Mouse (Mus musculus) CH12.LX (cell line): ENCODE data around the gene Prr12. TPM values are rescaled to one million over a fixed set of nuclear protein-coding genes. Genes with fewer than 3 reads are reported as not detected.
"Not testable (repeated sequence)": the region's sequence is repeated elsewhere in the genome, so short reads cannot be mapped to it uniquely, and the experiment has no call there.

Experiments used
- DNase-seq: peaks from one replicate; pipeline ENCODE4 v3.0.0-alpha.2; 2013; ENCODE audit errors: extremely low read depth
- H3K27ac ChIP-seq: 2 replicates; pipeline ENCODE4 v1.5.1; 2012; ENCODE audit warnings: low read depth, mild to moderate bottlenecking, control low read depth, moderate library complexity; ENCODE audit not compliant: insufficient read depth
- H3K27me3 ChIP-seq: replicated peaks from 2 replicates; pipeline ENCODE3; 2012; ENCODE audit warnings: inconsistent platforms
- H3K36me3 ChIP-seq, 2 experiments: replicated peaks in 1 of 2; 2 replicates each; pipeline versions ENCODE3 to v1.6.1; 2012; ENCODE audit warnings: inconsistent platforms in 1 of 2, low read length in 1 of 2, mild to moderate bottlenecking in 1 of 2, mixed read lengths in 1 of 2, moderate library complexity in 1 of 2; ENCODE audit not compliant: control insufficient read depth in 1 of 2, insufficient read depth in 1 of 2
- H3K4me1 ChIP-seq, 2 experiments: 2 replicates each; pipeline ENCODE4 v1.6.1; 2012; ENCODE audit warnings: inconsistent platforms in 1 of 2, moderate library complexity in 1 of 2; ENCODE audit not compliant: insufficient read depth in 2 of 2, control insufficient read depth in 1 of 2
- H3K4me2 ChIP-seq: 2 replicates; pipeline ENCODE4 v1.6.1; 2012; ENCODE audit warnings: low read depth, mild to moderate bottlenecking, control low read depth; ENCODE audit not compliant: poor library complexity, insufficient read depth, severe bottlenecking
- H3K4me3 ChIP-seq, 3 experiments: fragments of 150-350 bp in 1 of 3; sonication (generic) in 1 of 3; replicated peaks in 1 of 3; 2 replicates each; pipeline versions ENCODE3 to v1.5.1; 2011 to 2012; ENCODE audit warnings: low read depth in 2 of 3, low read length in 2 of 3, mild to moderate bottlenecking in 2 of 3, moderate library complexity in 2 of 3, control low read depth in 1 of 3, improper control_type of control experiment in 1 of 3, inconsistent platforms in 1 of 3, mixed read lengths in 1 of 3; ENCODE audit not compliant: poor library complexity in 1 of 3
- H3K79me2 ChIP-seq: replicated peaks from 2 replicates; pipeline ENCODE4 v1.6.1; 2012; ENCODE audit warnings: mild to moderate bottlenecking, moderate library complexity; ENCODE audit not compliant: control insufficient read depth, poor library complexity, insufficient read depth, severe bottlenecking; ENCODE audit errors: extremely low read depth
- H3K9ac ChIP-seq: 2 replicates; pipeline ENCODE4 v1.6.1; 2012; ENCODE audit warnings: low read depth, mild to moderate bottlenecking, control low read depth, moderate library complexity; ENCODE audit not compliant: insufficient read depth
- H3K9me3 ChIP-seq: replicated peaks from 2 replicates; pipeline ENCODE3; 2012; ENCODE audit warnings: low read length, inconsistent platforms, mixed read lengths
- CHD1 ChIP-seq: IDR thresholded peaks from 2 replicates; pipeline ENCODE4 v1.6.1; 2012; ENCODE audit warnings: low read depth, low read length, improper control_type of control experiment, inconsistent platforms
- CTCF ChIP-seq, 2 experiments: IDR thresholded peaks in 1 of 2; conservative IDR thresholded peaks in 1 of 2; 2 replicates each; pipeline ENCODE4 v1.5.1; 2011 to 2012; ENCODE audit warnings: low read depth in 2 of 2, low read length in 2 of 2, improper control_type of control experiment in 1 of 2, inconsistent platforms in 1 of 2, mild to moderate bottlenecking in 1 of 2, moderate library complexity in 1 of 2
- EP300 ChIP-seq: IDR thresholded peaks from 2 replicates; pipeline ENCODE4 v1.6.1; 2011; ENCODE audit warnings: low read length, improper control_type of control experiment
- ETS1 ChIP-seq: conservative IDR thresholded peaks from 2 replicates; pipeline ENCODE4 v1.6.1; 2012; ENCODE audit warnings: low read depth, mild to moderate bottlenecking, inconsistent platforms, low read length, improper control_type of control experiment, moderate library complexity
- IRF4 ChIP-seq: IDR thresholded peaks from 2 replicates; pipeline ENCODE4 v1.6.1; 2014; ENCODE audit warnings: low read depth, mild to moderate bottlenecking, inconsistent platforms, low read length, improper control_type of control experiment
- KAT2A ChIP-seq: IDR thresholded peaks from 2 replicates; pipeline ENCODE4 v1.6.1; 2012; ENCODE audit warnings: low read length, improper control_type of control experiment, inconsistent platforms; ENCODE audit not compliant: insufficient replicate concordance
- MAX ChIP-seq: IDR thresholded peaks from 2 replicates; pipeline ENCODE4 v1.6.1; 2011; ENCODE audit warnings: low read length, improper control_type of control experiment
- MEF2A ChIP-seq: IDR thresholded peaks from 2 replicates; pipeline ENCODE4 v1.6.1; 2014; ENCODE audit warnings: low read depth, mild to moderate bottlenecking, inconsistent platforms, low read length, improper control_type of control experiment, borderline replicate concordance
- MXI1 ChIP-seq: IDR thresholded peaks from 2 replicates; pipeline ENCODE4 v1.6.1; 2011; ENCODE audit warnings: mild to moderate bottlenecking, low read depth, low read length, improper control_type of control experiment
- MYC ChIP-seq: IDR thresholded peaks from 2 replicates; pipeline ENCODE4 v1.6.1; 2011; ENCODE audit warnings: low read depth, mild to moderate bottlenecking, improper control_type of control experiment, low read length
- NELFE ChIP-seq: IDR thresholded peaks from 2 replicates; pipeline ENCODE4 v1.6.1; 2011; ENCODE audit warnings: low read depth, low read length, improper control_type of control experiment
- NRF1 ChIP-seq: IDR thresholded peaks from 2 replicates; pipeline ENCODE4 v1.6.1; 2014; ENCODE audit warnings: low read depth, mild to moderate bottlenecking, inconsistent platforms, low read length, improper control_type of control experiment, moderate library complexity
- POLR2AphosphoS2 ChIP-seq: IDR thresholded peaks from 2 replicates; pipeline ENCODE4 v1.6.1; 2011; ENCODE audit warnings: low read depth, low read length, improper control_type of control experiment
- RAD21 ChIP-seq: IDR thresholded peaks from 2 replicates; pipeline ENCODE4 v1.6.1; 2011; ENCODE audit warnings: low read depth, mild to moderate bottlenecking, low read length, improper control_type of control experiment, moderate library complexity
- SIN3A ChIP-seq: IDR thresholded peaks from 2 replicates; pipeline ENCODE4 v1.6.1; 2012; ENCODE audit warnings: low read length, improper control_type of control experiment, inconsistent platforms
- TBP ChIP-seq: conservative IDR thresholded peaks from 2 replicates; pipeline ENCODE4 v1.6.1; 2011; ENCODE audit warnings: low read depth, low read length, improper control_type of control experiment
- USF1 ChIP-seq: IDR thresholded peaks from 2 replicates; pipeline ENCODE4 v1.6.1; 2014; ENCODE audit warnings: low read depth, mild to moderate bottlenecking, inconsistent platforms, low read length, improper control_type of control experiment
- USF2 ChIP-seq: conservative IDR thresholded peaks from 2 replicates; pipeline ENCODE4 v1.6.1; 2011; ENCODE audit warnings: low read depth, low read length, improper control_type of control experiment
- ZC3H11A ChIP-seq: IDR thresholded peaks from 2 replicates; pipeline ENCODE4 v1.6.1; 2012; ENCODE audit warnings: low read depth, mild to moderate bottlenecking, inconsistent platforms, low read length, improper control_type of control experiment
- ZNF384 ChIP-seq: IDR thresholded peaks from 2 replicates; pipeline ENCODE4 v1.6.1; 2012; ENCODE audit warnings: low read depth, low read length, improper control_type of control experiment, inconsistent platforms
- dilution Hi-C: fragments of 300-500 bp; cut with MboI; formaldehyde crosslinking; loops from 2 replicates; pipeline ENCODE4 v1.14.3; 2020; ENCODE audit warnings: low sequenced_read_pairs; ENCODE audit not compliant: extremely low pct_unique_long_range_greater_than_20kb, extremely low pct_ligation_motif_present
- in situ Hi-C: fragments of 300-500 bp; cut with MboI; formaldehyde crosslinking; loops from 3 replicates; pipeline ENCODE4 v1.14.3; 2019; ENCODE audit warnings: low sequenced_read_pairs, low pct_ligation_motif_present, low pct_unique_long_range_greater_than_20kb, mixed read lengths
- polyA plus RNA-seq: library from polyadenylated mRNA; unstranded; fragments of >175 nt; gene quantifications from 2 replicates; pipeline ENCODE4 v1.2.1, GENCODE M21; 2012; ENCODE audit warnings: low read depth; ENCODE audit not compliant: insufficient read length
- total RNA-seq, 2 experiments: library from RNA; depleted of rRNA; stranded (reverse); fragments of 300-350 nt in 1 of 2; fragments of >200 nt in 1 of 2; gene quantifications; 2 replicates each; pipeline ENCODE4 v1.2.3; 2012 to 2014

Gene Prr12
- total and polyA plus RNA-seq, 3 experiments, result 1.2 to 20.5 (median 6.5) TPM

DNA sequence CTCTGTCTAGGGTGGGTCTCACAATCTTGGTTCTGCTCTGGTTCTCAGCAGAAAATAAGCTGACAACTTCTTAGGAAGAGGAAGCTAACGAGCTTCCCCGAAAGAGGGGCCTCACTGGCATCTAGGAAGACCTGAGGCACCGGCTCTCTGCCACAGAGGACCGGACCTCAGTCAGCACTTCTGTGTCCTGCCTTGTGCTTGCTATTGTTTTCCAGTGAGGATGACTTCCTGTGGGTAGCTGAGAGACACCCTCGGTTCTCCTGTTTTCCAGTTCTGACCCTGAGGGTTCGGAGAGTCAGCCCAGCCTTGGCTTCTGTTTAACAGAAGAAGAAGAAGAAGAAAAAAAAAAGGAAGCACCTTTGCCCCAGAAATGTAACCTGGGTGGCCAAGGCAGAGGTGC, 44.8 kb upstream of the Prr12 start:
- no peaks in the 10 kb centered on the region for H3K9me3 ChIP-seq
- dilution Hi-C loops, result no loop called here
- H3K4me1 ChIP-seq, result peaks cover 3 to 17% of the 10 kb centered on the region in 2 experiments
- in situ Hi-C loops, result no loop called here
- H3K27me3 ChIP-seq, result no peaks in the 10 kb centered on the region
- H3K4me3 ChIP-seq, result no peak overlapping the region
- no peak for TF ChIP-seq ZNF384
- no peak for TF ChIP-seq MEF2A
- no peak for TF ChIP-seq RAD21
- TF ChIP-seq ETS1, result no peak
- no peak for TF ChIP-seq ZC3H11A
- TF ChIP-seq EP300, result no peak
- TF ChIP-seq TBP, result no peak
- TF ChIP-seq USF2, result no peak
- no peak for TF ChIP-seq CTCF (conservative IDR thresholded peaks at IDR 0.05 in 1 of 2, IDR thresholded peaks at IDR 0.05 in 1 of 2; ENCODE audit: low read depth in 2 of 2, low read length in 2 of 2)
- TF ChIP-seq MXI1, result no peak
- TF ChIP-seq CHD1, result no peak
- no peak for TF ChIP-seq USF1
- no peak for TF ChIP-seq POLR2AphosphoS2
- TF ChIP-seq IRF4, result no peak
- no peak for TF ChIP-seq SIN3A
- no peak for TF ChIP-seq NELFE
- TF ChIP-seq KAT2A, result no peak
- TF ChIP-seq MAX, result no peak
- TF ChIP-seq MYC, result no peak
- no peak for TF ChIP-seq NRF1
- H3K79me2 ChIP-seq, result no peaks in the 10 kb centered on the region
- H3K27ac ChIP-seq, result no peak overlapping the region
- H3K4me2 ChIP-seq, result no peak overlapping the region
- no peak for DNase-seq
- H3K9ac ChIP-seq, result no peak overlapping the region
- H3K36me3 ChIP-seq, result no peaks in the 10 kb centered on the region

DNA sequence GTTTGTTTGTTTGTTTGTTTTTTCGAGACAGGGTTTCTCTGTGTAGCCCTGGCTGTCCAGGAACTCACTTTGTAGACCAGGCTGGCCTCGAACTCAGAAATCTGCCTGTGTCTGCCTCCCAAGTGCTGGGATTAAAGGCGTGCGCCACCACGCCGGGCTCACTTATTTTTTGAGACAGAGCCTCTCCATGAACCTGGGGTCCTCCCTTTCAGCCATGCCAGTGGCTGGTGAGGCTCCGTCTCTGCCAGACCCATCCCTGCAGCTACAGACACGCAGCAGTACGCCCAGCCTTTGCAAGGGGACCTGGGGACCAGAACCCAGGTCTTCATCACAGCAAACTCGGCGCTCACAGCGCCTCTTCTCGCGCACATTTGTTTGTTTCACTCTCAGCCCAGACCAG, 43.3 kb upstream of the Prr12 start:
- in situ Hi-C loops, dilution Hi-C loops, H3K79me2 ChIP-seq, H3K4me3 ChIP-seq, H3K4me2 ChIP-seq, H3K36me3 ChIP-seq, DNase-seq, H3K27ac ChIP-seq, H3K9ac ChIP-seq, H3K27me3 ChIP-seq, H3K9me3 ChIP-seq: not testable (repeated sequence)
- peaks cover 3 to 19% of the 10 kb centered on the region in 2 experiments for H3K4me1 ChIP-seq
